Mouse (Mus musculus): Measurements from ENCODE around the gene Arhgap35. TPM values are rescaled to one million over a fixed set of nuclear protein-coding genes. Genes with fewer than 3 reads are reported as not detected.

Arhgap35 gene
- polyA plus RNA-seq, 1 experiment = 3.0 TPM

DNA sequence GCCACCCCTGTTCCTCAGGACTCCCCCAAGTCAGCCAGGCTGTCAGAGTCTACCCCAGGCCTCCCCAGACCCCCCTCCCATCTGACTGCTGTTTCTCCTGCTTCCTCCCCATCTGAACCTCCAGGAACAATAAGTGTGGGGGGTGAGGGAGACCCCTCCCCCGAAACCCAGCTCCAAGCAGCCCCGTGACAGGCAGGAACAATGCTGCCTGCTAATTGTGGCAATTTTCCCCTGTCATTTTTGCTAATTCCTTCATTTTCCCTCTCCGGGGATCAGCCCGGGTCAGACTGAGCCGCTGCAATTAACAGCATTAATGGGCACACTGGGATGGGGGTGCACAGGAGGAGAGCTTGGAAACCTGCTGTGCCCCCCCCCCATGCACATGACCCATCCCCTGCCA is 146.7 kb downstream of the Arhgap35 start:
- Histone ChIP-seq H3K4me3 (replicated peaks; ENCODE audit: control insufficient read depth, low read depth, low read length) (no peak overlapping the region), H3K4me1 (ENCODE audit: control insufficient read depth, insufficient read depth, low read length) (no peaks in the 10 kb centered on the region), H3K27ac (ENCODE audit: control insufficient read depth, insufficient read depth, low read depth, low read length, poor library complexity) (no peak overlapping the region)
- TF ChIP-seq CTCF (IDR thresholded peaks at IDR 0.05; ENCODE audit: control insufficient read depth, insufficient read depth, low read length) (no peak), POLR2A (IDR thresholded peaks at IDR 0.05; ENCODE audit: borderline replicate concordance, control insufficient read depth, low read depth, low read length) (no peak)
- 46% methylated on average over 5 of the region's 5 CpGs for WGBS

DNA sequence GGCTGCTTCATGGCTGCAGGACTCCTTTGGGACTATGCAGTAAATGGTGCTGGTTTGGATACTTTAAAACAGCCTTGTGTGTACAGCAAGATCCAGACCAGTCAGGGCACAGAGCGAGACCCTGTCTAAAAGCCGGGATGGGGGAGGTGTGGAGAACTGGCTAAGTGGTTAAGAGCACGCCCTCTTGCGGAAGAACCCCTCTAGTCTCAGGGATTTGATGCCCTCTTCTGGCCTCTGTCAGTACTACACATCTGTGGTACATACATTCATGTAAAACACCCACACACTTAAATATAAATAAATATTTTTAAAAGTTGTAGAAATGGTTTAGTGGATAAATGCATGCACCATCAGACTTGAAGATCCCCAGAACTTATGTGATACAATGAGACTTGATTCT is 148.2 kb downstream of the Arhgap35 start:
- WGBS = 57% methylated on average over 4 of the region's 4 CpGs
- no peak overlapping the region for H3K4me3 ChIP-seq (replicated peaks; ENCODE audit: control insufficient read depth, low read depth, low read length)
- TF ChIP-seq POLR2A (IDR thresholded peaks at IDR 0.05; ENCODE audit: borderline replicate concordance, control insufficient read depth, low read depth, low read length) (no peak), CTCF (IDR thresholded peaks at IDR 0.05; ENCODE audit: control insufficient read depth, insufficient read depth, low read length) (peak; percentile 46; the same call in 1 of the 2 replicates)
- no peaks in the 10 kb centered on the region for H3K4me1 ChIP-seq (ENCODE audit: control insufficient read depth, insufficient read depth, low read length)
- no peak overlapping the region for H3K27ac ChIP-seq (ENCODE audit: control insufficient read depth, insufficient read depth, low read depth, low read length, poor library complexity)

GRCm38 (mm10) chr7:16465568-16465967 is 149.2 kb downstream of the Arhgap35 start:
- Histone ChIP-seq H3K4me3 (replicated peaks; ENCODE audit: control insufficient read depth, low read depth, low read length) (no peak overlapping the region), H3K4me1 (ENCODE audit: control insufficient read depth, insufficient read depth, low read length) (no peaks in the 10 kb centered on the region), H3K27ac (ENCODE audit: control insufficient read depth, insufficient read depth, low read depth, low read length, poor library complexity) (no peak overlapping the region)
- TF ChIP-seq CTCF (IDR thresholded peaks at IDR 0.05; ENCODE audit: control insufficient read depth, insufficient read depth, low read length) (no peak), POLR2A (IDR thresholded peaks at IDR 0.05; ENCODE audit: borderline replicate concordance, control insufficient read depth, low read depth, low read length) (no peak)
- WGBS = 89% methylated on average over 5 of the region's 5 CpGs

GRCm38 (mm10) chr7:16465160-16465559 is 149.6 kb downstream of the Arhgap35 start:
- H3K4me1 ChIP-seq (ENCODE audit: control insufficient read depth, insufficient read depth, low read length) = no peaks in the 10 kb centered on the region
- TF ChIP-seq POLR2A (IDR thresholded peaks at IDR 0.05; ENCODE audit: borderline replicate concordance, control insufficient read depth, low read depth, low read length) (no peak; the same call in 1 of the 2 replicates), CTCF (IDR thresholded peaks at IDR 0.05; ENCODE audit: control insufficient read depth, insufficient read depth, low read length) (peak; percentile 93)
- H3K4me3 ChIP-seq (replicated peaks; ENCODE audit: control insufficient read depth, low read depth, low read length) = no peak overlapping the region
- H3K27ac ChIP-seq (ENCODE audit: control insufficient read depth, insufficient read depth, low read depth, low read length, poor library complexity) = no peak overlapping the region
- WGBS = 3% methylated on average over 8 of the region's 8 CpGs

GRCm38 (mm10) chr7:16463214-16463613 is 151.6 kb downstream of the Arhgap35 start:
- Histone ChIP-seq H3K4me1 (ENCODE audit: control insufficient read depth, insufficient read depth, low read length) (no peaks in the 10 kb centered on the region), H3K27ac (ENCODE audit: control insufficient read depth, insufficient read depth, low read depth, low read length, poor library complexity) (no peak overlapping the region), H3K4me3 (replicated peaks; ENCODE audit: control insufficient read depth, low read depth, low read length) (no peak overlapping the region)
- TF ChIP-seq POLR2A (IDR thresholded peaks at IDR 0.05; ENCODE audit: borderline replicate concordance, control insufficient read depth, low read depth, low read length) = peak; percentile 35; the same call in 1 of the 2 replicates
- TF ChIP-seq CTCF (IDR thresholded peaks at IDR 0.05; ENCODE audit: control insufficient read depth, insufficient read depth, low read length) = peak; percentile 93
- 2% methylated on average over 14 of the region's 14 CpGs for WGBS

DNA sequence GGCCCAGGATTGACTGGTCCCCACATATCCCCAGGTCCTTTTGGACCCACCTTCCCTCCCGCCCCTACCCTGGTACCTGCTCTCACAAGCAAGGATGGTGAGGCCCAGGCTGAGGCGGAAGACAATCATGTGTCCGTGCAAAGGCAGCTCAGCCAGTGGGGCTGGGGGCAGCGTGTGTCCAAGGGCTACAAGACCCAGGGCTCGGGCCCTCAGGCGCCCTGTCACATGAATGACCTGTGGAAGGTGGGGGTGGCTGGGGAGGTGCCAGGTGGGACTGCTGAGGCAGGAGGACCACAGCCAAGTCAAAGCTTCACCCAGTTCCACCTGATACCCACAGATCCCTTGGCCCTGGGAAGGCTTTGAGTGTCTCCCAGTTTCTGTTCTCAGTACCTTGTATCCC is 153.1 kb downstream of the Arhgap35 start:
- 75% methylated on average over 6 of the region's 6 CpGs for WGBS
- no peak overlapping the region for H3K27ac ChIP-seq (ENCODE audit: control insufficient read depth, insufficient read depth, low read depth, low read length, poor library complexity)
- no peaks in the 10 kb centered on the region for H3K4me1 ChIP-seq (ENCODE audit: control insufficient read depth, insufficient read depth, low read length)
- H3K4me3 ChIP-seq (replicated peaks; ENCODE audit: control insufficient read depth, low read depth, low read length) = no peak overlapping the region
- no peak for TF ChIP-seq POLR2A (IDR thresholded peaks at IDR 0.05; ENCODE audit: borderline replicate concordance, control insufficient read depth, low read depth, low read length)
- no peak for TF ChIP-seq CTCF (IDR thresholded peaks at IDR 0.05; ENCODE audit: control insufficient read depth, insufficient read depth, low read length)

DNA sequence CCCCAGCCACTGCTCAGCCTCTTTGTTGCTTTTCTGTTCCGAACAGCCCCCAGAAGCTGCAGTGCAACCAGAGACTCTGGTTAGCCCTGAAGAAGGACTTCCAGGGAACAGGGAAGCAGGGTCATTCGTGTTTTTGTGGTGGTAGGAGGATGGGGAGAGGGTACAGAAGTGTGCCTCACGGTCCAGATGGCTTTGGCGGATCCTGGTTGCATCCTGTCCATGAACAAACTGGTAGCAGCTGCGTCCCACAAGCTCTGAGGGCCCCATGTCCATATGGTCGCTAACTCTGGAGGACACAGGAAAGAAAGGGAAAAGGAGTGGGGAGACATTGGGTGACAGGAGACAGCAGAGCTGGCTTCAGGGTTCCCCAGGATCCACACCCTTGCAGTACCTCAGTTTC is 153.6 kb downstream of the Arhgap35 start:
- H3K27ac ChIP-seq (ENCODE audit: control insufficient read depth, insufficient read depth, low read depth, low read length, poor library complexity) = no peak overlapping the region
- 55% methylated on average over 6 of the region's 6 CpGs for WGBS
- no peak for TF ChIP-seq POLR2A (IDR thresholded peaks at IDR 0.05; ENCODE audit: borderline replicate concordance, control insufficient read depth, low read depth, low read length)
- TF ChIP-seq CTCF (IDR thresholded peaks at IDR 0.05; ENCODE audit: control insufficient read depth, insufficient read depth, low read length) = no peak
- H3K4me1 ChIP-seq (ENCODE audit: control insufficient read depth, insufficient read depth, low read length) = no peaks in the 10 kb centered on the region
- H3K4me3 ChIP-seq (replicated peaks; ENCODE audit: control insufficient read depth, low read depth, low read length) = no peak overlapping the region

DNA sequence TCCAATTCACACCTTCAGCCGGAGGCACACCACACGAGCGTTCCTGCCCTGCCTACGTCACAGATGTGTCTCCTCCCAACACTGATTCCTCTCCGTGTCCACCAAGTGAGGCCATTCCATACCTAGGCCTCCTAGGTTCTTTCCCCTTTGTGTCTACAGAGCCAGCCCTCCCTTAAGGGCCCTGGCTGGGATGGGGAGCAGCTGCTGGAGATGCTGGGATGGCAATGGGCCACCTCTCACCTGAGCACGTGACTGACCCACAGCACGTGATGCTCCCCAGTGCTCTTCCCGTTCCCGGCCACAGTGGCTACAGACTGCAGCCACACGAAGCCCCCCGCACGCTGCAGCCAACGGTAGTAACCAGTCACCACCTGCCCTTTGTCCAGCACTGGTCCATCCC is 154.2 kb downstream of the Arhgap35 start:
- Histone ChIP-seq H3K4me3 (replicated peaks; ENCODE audit: control insufficient read depth, low read depth, low read length) (no peak overlapping the region), H3K4me1 (ENCODE audit: control insufficient read depth, insufficient read depth, low read length) (no peaks in the 10 kb centered on the region), H3K27ac (ENCODE audit: control insufficient read depth, insufficient read depth, low read depth, low read length, poor library complexity) (no peak overlapping the region)
- TF ChIP-seq CTCF (IDR thresholded peaks at IDR 0.05; ENCODE audit: control insufficient read depth, insufficient read depth, low read length) (no peak), POLR2A (IDR thresholded peaks at IDR 0.05; ENCODE audit: borderline replicate concordance, control insufficient read depth, low read depth, low read length) (no peak)
- WGBS = 49% methylated on average over 13 of the region's 13 CpGs

DNA sequence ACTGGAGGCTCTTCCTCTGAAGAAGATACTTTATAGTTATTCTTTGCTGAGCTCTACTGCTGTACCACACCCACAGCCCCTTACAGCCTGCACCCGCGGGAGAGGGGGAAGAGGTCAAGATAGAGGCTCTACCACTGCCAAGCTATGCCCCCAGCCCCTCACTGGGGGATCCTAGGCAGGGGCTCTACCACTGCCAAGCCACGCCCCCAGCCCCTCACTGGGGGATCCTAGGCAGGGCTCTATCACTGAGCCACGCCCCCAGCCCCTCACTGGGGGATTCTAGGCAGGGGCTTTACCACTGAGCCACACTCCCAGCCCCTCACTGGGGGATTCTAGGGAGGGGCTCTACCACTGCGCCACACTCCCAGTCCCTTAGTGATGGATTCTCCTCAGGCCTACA is 158.5 kb downstream of the Arhgap35 start:
- TF ChIP-seq POLR2A (IDR thresholded peaks at IDR 0.05; ENCODE audit: borderline replicate concordance, control insufficient read depth, low read depth, low read length) = no peak
- TF ChIP-seq CTCF (IDR thresholded peaks at IDR 0.05; ENCODE audit: control insufficient read depth, insufficient read depth, low read length) = no peak
- no peak overlapping the region for H3K4me3 ChIP-seq (replicated peaks; ENCODE audit: control insufficient read depth, low read depth, low read length)
- H3K27ac ChIP-seq (ENCODE audit: control insufficient read depth, insufficient read depth, low read depth, low read length, poor library complexity) = no peak overlapping the region
- H3K4me1 ChIP-seq (ENCODE audit: control insufficient read depth, insufficient read depth, low read length) = peaks cover 2% of the 10 kb centered on the region; the same call in 1 of the 2 replicates
- 79% methylated on average over 5 of the region's 5 CpGs for WGBS
